Mouse (Mus musculus): Measurements from ENCODE around the gene Xk. TPM values are rescaled to one million over a fixed set of nuclear protein-coding genes. Genes with fewer than 3 reads are reported as not detected.

Xk gene
- polyA plus RNA-seq (2014; fragmentation: Nextera tagmentation; extraction: Ambion mirVana), result 3.6 and 5.0 TPM in 2 replicates

DNA sequence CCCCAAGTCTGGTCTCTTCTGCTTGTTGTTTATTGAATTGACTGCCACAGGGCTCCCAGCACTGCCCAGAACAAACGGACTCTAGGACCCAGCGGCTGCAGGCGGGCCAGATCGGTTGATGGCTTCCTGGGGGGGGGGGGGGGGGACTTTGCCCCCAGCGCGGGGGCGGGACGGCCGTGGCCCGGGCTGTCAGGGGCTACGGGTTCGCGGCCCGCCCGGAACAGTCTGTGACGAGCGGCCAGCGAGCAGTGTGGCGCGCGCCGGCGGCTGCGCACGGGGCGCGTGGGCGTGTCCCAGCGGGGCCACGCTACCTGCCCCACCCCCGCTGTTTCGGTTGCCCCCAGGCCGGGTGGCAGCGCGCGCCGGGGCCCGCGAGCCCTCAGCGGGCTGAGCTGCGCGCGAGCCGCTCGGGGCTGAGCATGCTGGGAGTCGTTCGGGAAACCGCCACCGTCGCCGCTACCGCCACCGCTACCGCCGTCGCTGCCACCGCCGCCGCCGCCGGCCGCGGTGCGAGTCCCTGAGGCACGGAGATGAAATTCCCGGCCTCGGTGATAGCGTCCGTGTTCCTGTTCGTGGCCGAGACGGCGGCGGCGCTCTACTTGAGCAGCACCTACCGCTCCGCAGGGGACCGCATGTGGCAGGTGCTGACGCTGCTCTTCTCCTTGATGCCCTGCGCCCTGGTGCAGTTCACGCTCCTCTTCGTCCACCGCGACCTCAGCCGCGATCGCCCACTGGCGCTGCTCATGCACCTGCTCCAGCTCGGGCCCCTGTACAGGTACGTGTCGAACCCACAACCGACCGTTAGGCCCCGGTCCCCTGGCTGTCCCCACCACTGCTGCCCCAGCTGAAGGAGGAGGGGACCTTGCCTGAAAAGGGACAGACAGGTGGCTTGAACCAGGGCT lies at the start of gene Xk:
Xk (plus strand) TSS at position 297 of the 902 bp plus-strand sequence.
- H3K9me3 ChIP-seq (ENCODE audit: control insufficient read depth, low read length), result no peaks in the 10 kb centered on the region
- ATAC-seq (ENCODE audit: low FRiP score, low TSS enrichment) (peak; percentile 90), DNase-seq (peak; percentile 74)
- H3K4me1 ChIP-seq (ENCODE audit: control insufficient read depth, insufficient read depth, low read length), result no peaks in the 10 kb centered on the region
- H3K4me3 ChIP-seq (replicated peaks; ENCODE audit: low read depth, low read length), result peak within 1 kb of the TSS; percentile 50
- no peaks in the 10 kb centered on the region for H3K27me3 ChIP-seq (ENCODE audit: control insufficient read depth, insufficient read depth, low read length)
- H3K36me3 ChIP-seq (ENCODE audit: control insufficient read depth, insufficient read depth, low read length), result no peaks in the 10 kb centered on the region
- peak within 1 kb of the TSS; percentile 57 for H3K9ac ChIP-seq (replicated peaks; ENCODE audit: low read length)
- H3K27ac ChIP-seq (replicated peaks; ENCODE audit: low read depth, low read length), result peak within 1 kb of the TSS; percentile 55
- WGBS, result 21% methylated on average over 77 of the region's 94 CpGs
- H3K4me2 ChIP-seq (ENCODE audit: low read length), result peak within 1 kb of the TSS; percentile 53

DNA sequence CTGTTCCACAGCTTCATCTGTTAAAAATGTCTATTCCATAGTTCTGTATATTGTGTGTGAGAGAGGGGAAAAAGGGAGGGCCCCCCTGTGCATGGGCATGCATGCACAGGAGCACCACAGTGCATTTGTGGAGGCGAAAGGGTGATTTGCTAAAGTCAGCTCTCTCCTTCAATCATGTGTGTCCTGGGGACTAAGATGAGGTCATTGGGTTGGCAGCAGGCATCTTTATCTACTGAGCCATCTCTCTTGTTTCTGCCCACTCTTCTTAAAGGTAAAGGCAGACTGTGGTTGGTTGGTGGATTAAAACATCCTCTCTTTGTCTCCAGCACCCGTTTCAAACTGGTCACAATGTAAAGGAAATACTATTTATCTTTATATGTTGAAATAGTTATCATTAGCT lies 45.5 kb upstream of the Xk start:
- Histone ChIP-seq H3K9ac (replicated peaks; ENCODE audit: low read length) (no peak overlapping the region), H3K4me2 (ENCODE audit: low read length) (no peak overlapping the region), H3K4me1 (ENCODE audit: control insufficient read depth, insufficient read depth, low read length) (no peaks in the 10 kb centered on the region), H3K36me3 (ENCODE audit: control insufficient read depth, insufficient read depth, low read length) (no peaks in the 10 kb centered on the region), H3K9me3 (ENCODE audit: control insufficient read depth, low read length) (no peaks in the 10 kb centered on the region), H3K27me3 (ENCODE audit: control insufficient read depth, insufficient read depth, low read length) (no peaks in the 10 kb centered on the region), H3K27ac (replicated peaks; ENCODE audit: low read depth, low read length) (no peak overlapping the region), H3K4me3 (replicated peaks; ENCODE audit: low read depth, low read length) (no peak overlapping the region)
- DNase-seq (no peak), ATAC-seq (ENCODE audit: low FRiP score, low TSS enrichment) (no peak)
- WGBS, result 77% methylated on average over 2 of the region's 2 CpGs

DNA sequence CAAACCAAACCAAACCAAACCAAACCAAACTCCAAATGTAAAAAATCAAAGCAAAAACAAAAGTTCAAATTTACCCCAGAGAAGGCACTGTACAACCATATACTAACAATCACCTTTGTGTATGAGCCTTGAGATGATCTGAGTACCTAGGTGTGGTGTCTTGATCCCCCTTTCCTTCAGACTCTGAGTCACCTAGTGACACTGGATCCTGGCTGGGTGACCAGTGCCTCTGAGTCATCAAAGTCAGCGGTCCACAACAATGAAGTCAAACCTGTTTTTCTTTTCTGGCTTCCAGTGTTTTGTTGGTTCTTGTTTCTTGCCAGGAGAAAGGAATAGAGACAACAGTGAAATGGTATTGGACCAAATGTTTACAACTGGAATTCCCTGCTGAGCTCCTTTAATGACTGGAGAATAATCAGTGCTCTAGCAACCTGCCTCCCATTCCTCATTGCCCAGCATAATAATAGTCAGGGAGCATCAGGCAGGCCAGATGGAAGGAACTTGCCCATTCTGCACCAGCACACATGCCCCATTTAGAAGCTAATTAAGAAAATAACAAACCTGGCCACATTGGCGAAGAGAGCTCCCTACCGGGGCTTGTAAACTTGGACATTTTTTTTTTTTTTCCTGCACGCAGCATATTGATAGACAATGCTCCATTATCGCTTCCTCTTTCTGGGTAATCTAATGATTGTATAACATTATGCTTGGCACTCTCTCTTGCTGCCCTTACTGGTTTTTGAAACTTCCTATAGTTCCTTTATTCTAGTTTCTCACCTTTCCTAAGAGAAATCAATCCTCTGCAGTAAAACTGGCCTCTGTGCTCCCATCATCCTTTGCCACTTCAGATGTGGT lies 31.6 kb upstream of the Xk start:
- 77% methylated on average over 5 of the region's 5 CpGs for WGBS
- H3K36me3 ChIP-seq (ENCODE audit: control insufficient read depth, insufficient read depth, low read length), result no peaks in the 10 kb centered on the region
- no peak overlapping the region for H3K4me3 ChIP-seq (replicated peaks; ENCODE audit: low read depth, low read length)
- no peaks in the 10 kb centered on the region for H3K9me3 ChIP-seq (ENCODE audit: control insufficient read depth, low read length)
- no peaks in the 10 kb centered on the region for H3K27me3 ChIP-seq (ENCODE audit: control insufficient read depth, insufficient read depth, low read length)
- ATAC-seq (ENCODE audit: low FRiP score, low TSS enrichment), result no peak
- H3K4me2 ChIP-seq (ENCODE audit: low read length), result no peak overlapping the region
- no peaks in the 10 kb centered on the region for H3K4me1 ChIP-seq (ENCODE audit: control insufficient read depth, insufficient read depth, low read length)
- no peak overlapping the region for H3K27ac ChIP-seq (replicated peaks; ENCODE audit: low read depth, low read length)
- no peak overlapping the region for H3K9ac ChIP-seq (replicated peaks; ENCODE audit: low read length)
- DNase-seq, result no peak

DNA sequence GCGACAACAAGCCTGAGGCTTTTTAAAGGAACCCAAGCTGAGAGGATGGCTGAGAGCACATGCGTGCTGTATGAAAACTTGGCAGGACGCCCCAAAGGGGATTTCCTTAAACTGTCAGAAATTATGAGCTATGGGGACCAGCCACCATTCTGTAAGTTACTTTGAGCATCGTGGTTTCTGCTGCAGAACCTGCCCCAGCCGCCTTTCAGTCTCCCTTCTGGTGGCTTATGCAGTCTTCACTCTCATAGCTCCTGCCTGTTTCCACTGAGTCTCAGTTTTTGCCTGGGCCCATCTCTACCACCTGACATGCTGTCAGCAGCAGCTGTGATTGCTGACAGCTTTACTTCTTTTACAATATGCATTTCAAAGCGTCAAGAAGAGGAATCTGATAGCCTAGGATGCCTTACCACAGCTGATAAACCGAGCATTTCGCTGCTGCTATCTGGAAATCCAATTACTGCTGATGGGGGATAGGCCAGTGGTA lies 29.1 kb upstream of the Xk start:
- Histone ChIP-seq H3K4me1 (ENCODE audit: control insufficient read depth, insufficient read depth, low read length) (no peaks in the 10 kb centered on the region), H3K9me3 (ENCODE audit: control insufficient read depth, low read length) (no peaks in the 10 kb centered on the region), H3K27ac (replicated peaks; ENCODE audit: low read depth, low read length) (peak overlapping the region; percentile 33; the same call in 1 of the 2 replicates), H3K27me3 (ENCODE audit: control insufficient read depth, insufficient read depth, low read length) (no peaks in the 10 kb centered on the region), H3K4me3 (replicated peaks; ENCODE audit: low read depth, low read length) (no peak overlapping the region), H3K4me2 (ENCODE audit: low read length) (no peak overlapping the region), H3K36me3 (ENCODE audit: control insufficient read depth, insufficient read depth, low read length) (no peaks in the 10 kb centered on the region), H3K9ac (replicated peaks; ENCODE audit: low read length) (no peak overlapping the region)
- DNase-seq (peak; percentile 42), ATAC-seq (ENCODE audit: low FRiP score, low TSS enrichment) (no peak)
- WGBS, result 59% methylated on average over 8 of the region's 8 CpGs

DNA sequence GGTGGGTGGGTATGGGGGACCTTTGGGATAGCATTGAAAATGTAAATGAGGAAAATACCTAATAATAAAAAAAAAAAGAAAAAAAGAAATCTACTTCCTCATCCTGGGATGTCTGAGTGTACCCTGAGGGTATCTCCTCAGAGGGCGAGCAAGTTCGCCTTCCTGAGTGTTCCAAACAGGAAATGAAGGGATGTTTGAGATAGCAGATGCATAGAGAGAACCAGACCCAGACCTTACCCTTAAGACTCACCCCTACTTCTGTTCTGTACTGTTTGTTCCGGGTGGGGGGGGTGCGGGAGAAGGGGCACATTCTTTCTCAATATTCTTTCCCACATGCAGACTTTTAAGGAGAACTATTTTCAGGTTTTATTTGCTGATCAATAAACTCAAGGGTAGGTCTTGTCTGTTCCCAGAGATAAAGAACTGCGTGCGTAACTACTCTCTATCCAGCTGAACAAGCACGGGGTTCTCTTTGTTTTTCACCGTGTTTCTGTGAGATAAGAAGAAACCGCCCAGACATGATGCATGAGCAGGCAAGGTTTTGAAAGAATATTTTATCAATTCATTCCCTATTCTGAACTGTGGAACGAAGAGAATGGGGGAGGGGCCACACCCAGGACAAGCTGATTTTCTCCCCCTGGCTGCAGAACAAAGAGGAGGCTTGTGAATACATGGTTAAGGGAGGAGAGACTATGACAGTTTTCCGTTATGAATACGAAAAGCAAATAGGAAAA lies 27.8 kb upstream of the Xk start:
- Histone ChIP-seq H3K9me3 (ENCODE audit: control insufficient read depth, low read length) (no peaks in the 10 kb centered on the region), H3K4me2 (ENCODE audit: low read length) (no peak overlapping the region), H3K27me3 (ENCODE audit: control insufficient read depth, insufficient read depth, low read length) (no peaks in the 10 kb centered on the region), H3K4me1 (ENCODE audit: control insufficient read depth, insufficient read depth, low read length) (no peaks in the 10 kb centered on the region), H3K9ac (replicated peaks; ENCODE audit: low read length) (no peak overlapping the region), H3K36me3 (ENCODE audit: control insufficient read depth, insufficient read depth, low read length) (no peaks in the 10 kb centered on the region), H3K27ac (replicated peaks; ENCODE audit: low read depth, low read length) (peak overlapping the region; percentile 70), H3K4me3 (replicated peaks; ENCODE audit: low read depth, low read length) (no peak overlapping the region)
- peak; percentile 56 for DNase-seq
- 60% methylated on average over 12 of the region's 12 CpGs for WGBS
- ATAC-seq (ENCODE audit: low FRiP score, low TSS enrichment), result peak; percentile 53

DNA sequence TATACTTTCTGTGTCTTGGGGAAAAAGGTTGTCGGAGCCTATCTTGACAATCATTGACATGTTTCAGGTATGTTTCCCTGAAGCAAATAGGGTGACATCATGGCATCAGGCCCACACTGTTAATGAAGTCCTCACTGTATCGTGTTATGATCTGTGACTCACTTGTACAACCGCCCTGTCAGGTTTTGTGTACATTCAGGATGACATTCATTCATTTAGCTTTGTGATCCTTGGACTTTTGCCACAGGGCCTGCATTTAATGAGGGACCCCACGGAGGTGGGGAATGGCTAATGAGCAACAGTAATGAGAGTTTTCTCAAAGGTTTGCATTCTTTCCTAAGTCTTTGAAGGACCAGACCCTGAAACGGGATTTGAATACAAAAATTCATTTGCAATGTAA lies 23.6 kb upstream of the Xk start:
- no peak overlapping the region for H3K27ac ChIP-seq (replicated peaks; ENCODE audit: low read depth, low read length)
- no peaks in the 10 kb centered on the region for H3K4me1 ChIP-seq (ENCODE audit: control insufficient read depth, insufficient read depth, low read length)
- H3K4me2 ChIP-seq (ENCODE audit: low read length), result no peak overlapping the region
- no peak overlapping the region for H3K9ac ChIP-seq (replicated peaks; ENCODE audit: low read length)
- H3K9me3 ChIP-seq (ENCODE audit: control insufficient read depth, low read length), result no peaks in the 10 kb centered on the region
- no peaks in the 10 kb centered on the region for H3K27me3 ChIP-seq (ENCODE audit: control insufficient read depth, insufficient read depth, low read length)
- no peak overlapping the region for H3K4me3 ChIP-seq (replicated peaks; ENCODE audit: low read depth, low read length)
- DNase-seq, result peak; percentile 61
- ATAC-seq (ENCODE audit: low FRiP score, low TSS enrichment), result peak; percentile 37; the same call in 1 of the 2 replicates
- no peaks in the 10 kb centered on the region for H3K36me3 ChIP-seq (ENCODE audit: control insufficient read depth, insufficient read depth, low read length)
- WGBS, result 44% methylated on average over 5 of the region's 5 CpGs

DNA sequence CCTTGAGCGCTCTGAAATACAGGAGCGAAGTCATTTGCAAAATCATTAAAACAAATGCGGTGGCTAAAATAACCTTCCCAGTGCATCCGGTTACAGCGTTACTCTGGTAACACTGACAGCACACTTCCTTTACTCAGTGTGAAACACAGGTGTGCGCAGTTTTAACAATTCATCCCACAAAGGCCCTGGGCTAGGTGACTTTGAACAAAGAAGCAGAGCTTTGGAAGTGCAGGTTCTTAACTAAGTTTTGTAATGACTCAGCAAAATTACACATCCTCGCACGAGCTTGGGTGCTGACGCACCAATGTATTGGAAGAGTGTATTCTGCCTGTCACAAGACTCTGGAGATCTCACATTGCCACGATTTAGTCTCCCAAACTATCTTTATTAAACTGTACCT lies 18.6 kb upstream of the Xk start:
- no peaks in the 10 kb centered on the region for H3K4me1 ChIP-seq (ENCODE audit: control insufficient read depth, insufficient read depth, low read length)
- H3K9ac ChIP-seq (replicated peaks; ENCODE audit: low read length), result no peak overlapping the region
- no peaks in the 10 kb centered on the region for H3K9me3 ChIP-seq (ENCODE audit: control insufficient read depth, low read length)
- no peak overlapping the region for H3K4me3 ChIP-seq (replicated peaks; ENCODE audit: low read depth, low read length)
- no peaks in the 10 kb centered on the region for H3K27me3 ChIP-seq (ENCODE audit: control insufficient read depth, insufficient read depth, low read length)
- ATAC-seq (ENCODE audit: low FRiP score, low TSS enrichment) (no peak), DNase-seq (no peak)
- 84% methylated on average over 10 of the region's 10 CpGs for WGBS
- no peak overlapping the region for H3K27ac ChIP-seq (replicated peaks; ENCODE audit: low read depth, low read length)
- H3K4me2 ChIP-seq (ENCODE audit: low read length), result no peak overlapping the region
- H3K36me3 ChIP-seq (ENCODE audit: control insufficient read depth, insufficient read depth, low read length), result no peaks in the 10 kb centered on the region

DNA sequence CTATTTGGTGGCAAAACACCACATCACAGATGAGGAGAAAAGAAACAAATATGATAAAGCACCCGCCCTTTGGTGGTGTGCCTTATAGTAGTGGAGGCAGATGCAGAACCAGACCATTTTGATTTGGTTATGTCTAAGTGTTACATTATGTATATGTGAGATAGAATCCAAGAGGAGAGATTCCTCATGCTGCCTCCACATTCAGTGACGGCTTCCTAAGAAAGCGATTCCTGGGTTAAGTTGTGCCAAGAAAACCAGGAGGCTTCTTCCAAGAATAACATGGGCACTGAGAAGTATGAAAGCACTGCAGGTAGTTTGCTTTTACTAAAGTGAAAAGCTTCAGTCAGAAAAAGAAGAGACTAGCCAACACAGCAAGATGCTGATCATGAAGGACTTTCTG lies 17.7 kb upstream of the Xk start:
- H3K9me3 ChIP-seq (ENCODE audit: control insufficient read depth, low read length), result no peaks in the 10 kb centered on the region
- H3K27me3 ChIP-seq (ENCODE audit: control insufficient read depth, insufficient read depth, low read length), result no peaks in the 10 kb centered on the region
- no peak overlapping the region for H3K9ac ChIP-seq (replicated peaks; ENCODE audit: low read length)
- H3K27ac ChIP-seq (replicated peaks; ENCODE audit: low read depth, low read length), result no peak overlapping the region
- no peak overlapping the region for H3K4me2 ChIP-seq (ENCODE audit: low read length)
- H3K4me3 ChIP-seq (replicated peaks; ENCODE audit: low read depth, low read length), result no peak overlapping the region
- H3K4me1 ChIP-seq (ENCODE audit: control insufficient read depth, insufficient read depth, low read length), result no peaks in the 10 kb centered on the region
- DNase-seq, result no peak
- no peaks in the 10 kb centered on the region for H3K36me3 ChIP-seq (ENCODE audit: control insufficient read depth, insufficient read depth, low read length)
- WGBS, result 96% methylated on average over 3 of the region's 3 CpGs
- ATAC-seq (ENCODE audit: low FRiP score, low TSS enrichment), result no peak

All from midbrain, embryonic 14.5 days (tissue).